Mouse (Mus musculus) heart, embryonic 11.5 days (tissue): ENCODE data around the gene Sbsn. TPM values are rescaled to one million over a fixed set of nuclear protein-coding genes. Genes with fewer than 3 reads are reported as not detected.

Experiments
- ATAC-seq: fragments of 200-750 bp; cut with Nextera tagmentation; replicated peaks from 2 replicates; pipeline ENCODE4 v1.8.0; 2017; ENCODE audit warnings: moderate library complexity; ENCODE audit not compliant: insufficient number of reproducible peaks, low FRiP score, low TSS enrichment
- H3K27ac ChIP-seq: fragments of 300-500 bp; sonication (generic); 2 replicates; pipeline ENCODE4 v1.5.1; 2014; ENCODE audit warnings: mild to moderate bottlenecking, low read depth, low read length
- H3K27me3 ChIP-seq: fragments of 300-500 bp; sonication (generic); 2 replicates; pipeline ENCODE4 v1.6.1; 2014; ENCODE audit warnings: mild to moderate bottlenecking, low read length, mixed read lengths; ENCODE audit not compliant: control insufficient read depth, insufficient read depth
- H3K36me3 ChIP-seq: fragments of 300-500 bp; sonication (generic); 2 replicates; pipeline ENCODE4 v1.6.1; 2014; ENCODE audit warnings: mild to moderate bottlenecking, low read length, moderate library complexity, mixed read lengths; ENCODE audit not compliant: control insufficient read depth, insufficient read depth
- H3K4me1 ChIP-seq: fragments of 300-500 bp; sonication (generic); 2 replicates; pipeline ENCODE4 v1.6.1; 2014; ENCODE audit warnings: low read length; ENCODE audit not compliant: control insufficient read depth, insufficient read depth
- H3K4me2 ChIP-seq: fragments of 300-500 bp; sonication (generic); 2 replicates; pipeline ENCODE4 v1.6.1; 2014; ENCODE audit warnings: mild to moderate bottlenecking, moderate library complexity
- H3K4me3 ChIP-seq: fragments of 300-500 bp; sonication (generic); 2 replicates; pipeline ENCODE4 v1.5.1; 2014; ENCODE audit warnings: low read depth, low read length
- H3K9ac ChIP-seq: fragments of 300-500 bp; sonication (generic); 2 replicates; pipeline ENCODE4 v1.6.1; 2014; ENCODE audit warnings: mild to moderate bottlenecking, low read depth, low read length, moderate library complexity
- H3K9me3 ChIP-seq: fragments of 300-500 bp; sonication (generic); replicated peaks from 2 replicates; pipeline ENCODE4 v1.6.1; 2016; ENCODE audit warnings: low read length; ENCODE audit not compliant: control insufficient read depth
- WGBS: fragments of 180-500 bp; shearing (Covaris S2); extraction: QIAGEN DNeasy Blood & Tissue Kit; methylation state at CpG from one replicate; pipeline ENCODE4 v1.1.7; 2014; ENCODE audit not compliant: insufficient replicate concordance; 5-methylcytosine and 5-hydroxymethylcytosine counted together
- polyA plus RNA-seq: library from polyadenylated mRNA; unstranded; fragments of >200 nt; fragmentation: Nextera tagmentation; extraction: Ambion mirVana; gene quantifications from 2 replicates; pipeline ENCODE4 v1.2.1, GENCODE M21; 2014

Sbsn gene
- polyA plus RNA-seq, 1 experiment from 2014 or later = 0.49 TPM

GRCm38 (mm10) chr7:30744022-30744598 is 7.2 kb upstream of the Sbsn start:
- H3K27me3 ChIP-seq = no peaks in the 10 kb centered on the region
- H3K9ac ChIP-seq = no peak overlapping the region
- H3K9me3 ChIP-seq = no peaks in the 10 kb centered on the region
- H3K4me3 ChIP-seq = no peak overlapping the region
- H3K4me2 ChIP-seq = no peak overlapping the region
- H3K27ac ChIP-seq = no peak overlapping the region
- H3K4me1 ChIP-seq = peaks cover 6% of the 10 kb centered on the region; the same call in 1 of the 2 replicates
- WGBS = 35% methylated on average over 4 of the region's 4 CpGs
- no peaks in the 10 kb centered on the region for H3K36me3 ChIP-seq
- ATAC-seq = no peak

- no peaks in the 10 kb centered on the region for H3K27me3 ChIP-seq
- H3K27ac ChIP-seq = no peak overlapping the region
- H3K4me2 ChIP-seq = no peak overlapping the region
- 80% methylated on average over 7 of the region's 7 CpGs for WGBS
- H3K4me1 ChIP-seq = peaks cover 6% of the 10 kb centered on the region; the same call in 1 of the 2 replicates
- H3K4me3 ChIP-seq = no peak overlapping the region
- ATAC-seq = no peak
- no peak overlapping the region for H3K9ac ChIP-seq
- no peaks in the 10 kb centered on the region for H3K9me3 ChIP-seq
- H3K36me3 ChIP-seq = no peaks in the 10 kb centered on the region
These were observed 3.6 kb upstream of the Sbsn start for GRCm38 (mm10) chr7:30747525-30748204.

- Histone ChIP-seq H3K9me3 (peaks cover 3% of the 10 kb centered on the region), H3K4me2 (no peak overlapping the region), H3K36me3 (peaks cover under 1% of the 10 kb centered on the region; the same call in 1 of the 2 replicates), H3K9ac (no peak overlapping the region), H3K4me3 (no peak overlapping the region), H3K4me1 (no peaks in the 10 kb centered on the region), H3K27me3 (no peaks in the 10 kb centered on the region), H3K27ac (no peak overlapping the region)
- no peak for ATAC-seq
- WGBS = 72% methylated on average over 13 of the region's 13 CpGs
These were observed 1.3 kb upstream of the Sbsn start for GRCm38 (mm10) chr7:30749824-30750606.

GRCm38 (mm10) chr7:30757001-30757400 is 5.7 kb downstream of the Sbsn start:
- no peak for ATAC-seq
- Histone ChIP-seq H3K27ac (no peak overlapping the region), H3K36me3 (peaks cover 2% of the 10 kb centered on the region; the same call in 1 of the 2 replicates), H3K9me3 (peaks cover 5% of the 10 kb centered on the region), H3K4me2 (no peak overlapping the region), H3K4me1 (peaks cover 6% of the 10 kb centered on the region; the same call in 1 of the 2 replicates), H3K4me3 (no peak overlapping the region), H3K27me3 (no peaks in the 10 kb centered on the region), H3K9ac (no peak overlapping the region)
- WGBS = 73% methylated on average over 3 of the region's 3 CpGs

- Histone ChIP-seq H3K27me3 (no peaks in the 10 kb centered on the region), H3K27ac (no peak overlapping the region), H3K4me2 (no peak overlapping the region), H3K9ac (no peak overlapping the region), H3K36me3 (peaks cover 2% of the 10 kb centered on the region; the same call in 1 of the 2 replicates), H3K4me3 (no peak overlapping the region), H3K9me3 (peaks cover 5% of the 10 kb centered on the region), H3K4me1 (peaks cover 8% of the 10 kb centered on the region; the same call in 1 of the 2 replicates)
- ATAC-seq = no peak
- WGBS = 30% methylated on average over 4 of the region's 4 CpGs
These were observed 7.6 kb downstream of the Sbsn start for GRCm38 (mm10) chr7:30758853-30759252.

- Histone ChIP-seq H3K9me3 (no peaks in the 10 kb centered on the region), H3K4me2 (no peak overlapping the region), H3K36me3 (no peaks in the 10 kb centered on the region), H3K4me3 (no peak overlapping the region), H3K4me1 (peaks cover 8% of the 10 kb centered on the region; the same call in 1 of the 2 replicates), H3K27me3 (no peaks in the 10 kb centered on the region), H3K9ac (no peak overlapping the region), H3K27ac (no peak overlapping the region)
- no peak for ATAC-seq
- 26% methylated on average over 4 of the region's 4 CpGs for WGBS
These were observed 10.6 kb downstream of the Sbsn start for GRCm38 (mm10) chr7:30761769-30762352.

- WGBS = 55% methylated on average over 5 of the region's 5 CpGs
- ATAC-seq = no peak
- Histone ChIP-seq H3K36me3 (no peaks in the 10 kb centered on the region), H3K27ac (no peak within 1 kb of the TSS), H3K9ac (no peak within 1 kb of the TSS), H3K9me3 (no peaks in the 10 kb centered on the region), H3K4me1 (peaks cover 8% of the 10 kb centered on the region; the same call in 1 of the 2 replicates), H3K4me2 (no peak within 1 kb of the TSS), H3K27me3 (no peaks in the 10 kb centered on the region), H3K4me3 (no peak within 1 kb of the TSS)
These were observed 12.2 kb downstream of the Sbsn start, which contains the start of gene Dmkn for GRCm38 (mm10) chr7:30763456-30763855. Gene Dmkn (plus strand): TSS chr7:30763756.

GRCm38 (mm10) chr7:30765173-30765572 is 13.9 kb downstream of the Sbsn start:
- no peak overlapping the region for H3K4me3 ChIP-seq
- H3K4me1 ChIP-seq = peaks cover 8% of the 10 kb centered on the region; the same call in 1 of the 2 replicates
- no peaks in the 10 kb centered on the region for H3K36me3 ChIP-seq
- no peaks in the 10 kb centered on the region for H3K9me3 ChIP-seq
- WGBS = 28% methylated on average over 11 of the region's 11 CpGs
- no peak overlapping the region for H3K9ac ChIP-seq
- ATAC-seq = no peak
- H3K4me2 ChIP-seq = peak overlapping the region; percentile 25; the same call in 1 of the 2 replicates
- no peaks in the 10 kb centered on the region for H3K27me3 ChIP-seq
- no peak overlapping the region for H3K27ac ChIP-seq
